Mouse (Mus musculus): Measurements from ENCODE around the gene Cd63. TPM values are rescaled to one million over a fixed set of nuclear protein-coding genes. Genes with fewer than 3 reads are reported as not detected.

Cd63 gene
- total and polyA plus RNA-seq, 3 experiments: 0.04 to 1.7 (median 0.22) TPM

- no peak for TF ChIP-seq GATA2 (IDR thresholded peaks at IDR 0.05; ENCODE audit: borderline replicate concordance, low read depth, low read length)
- TF ChIP-seq POLR2AphosphoS5 (IDR thresholded peaks at IDR 0.05; ENCODE audit: insufficient replicate concordance, low read depth, low read length): no peak
- no peak for TF ChIP-seq TAL1 (conservative IDR thresholded peaks at IDR 0.05; ENCODE audit: low read depth, low read length)
- TF ChIP-seq CTCF (IDR thresholded peaks at IDR 0.05; ENCODE audit: low read depth, low read length): no peak
- TF ChIP-seq GATA1 (IDR thresholded peaks at IDR 0.05; ENCODE audit: borderline replicate concordance, low read length): no peak
- no peak overlapping the region for H3K4me3 ChIP-seq (ENCODE audit: low read depth, low read length)
- H3K27me3 ChIP-seq (ENCODE audit: insufficient read depth, low read length): peaks cover 38% of the 10 kb centered on the region
- DNase-seq (ENCODE audit: low spot score) (no peak), ATAC-seq (ENCODE audit: extremely low read depth, insufficient number of reproducible peaks, low FRiP score, poor library complexity, severe bottlenecking) (no peak; the same call in 1 of the 2 replicates)
- H3K9me3 ChIP-seq (replicated peaks): no peaks in the 10 kb centered on the region
- peaks cover 10% of the 10 kb centered on the region for H3K4me1 ChIP-seq (ENCODE audit: insufficient read depth, low read depth, low read length)
- no peaks in the 10 kb centered on the region for H3K36me3 ChIP-seq (replicated peaks)
Observed at GRCm38 (mm10) chr10:128928356-128928755, 27.6 kb downstream of the Cd63 start.

- ATAC-seq (ENCODE audit: extremely low read depth, insufficient number of reproducible peaks, low FRiP score, poor library complexity, severe bottlenecking) (no peak), DNase-seq (ENCODE audit: low spot score) (no peak)
- peaks cover 51% of the 10 kb centered on the region for H3K27me3 ChIP-seq (ENCODE audit: insufficient read depth, low read length)
- no peaks in the 10 kb centered on the region for H3K36me3 ChIP-seq (replicated peaks)
- no peaks in the 10 kb centered on the region for H3K9me3 ChIP-seq (replicated peaks)
- H3K4me3 ChIP-seq (ENCODE audit: low read depth, low read length): no peak overlapping the region
- H3K4me1 ChIP-seq (ENCODE audit: insufficient read depth, low read depth, low read length): no peaks in the 10 kb centered on the region
- TF ChIP-seq GATA2 (IDR thresholded peaks at IDR 0.05; ENCODE audit: borderline replicate concordance, low read depth, low read length) (no peak), GATA1 (IDR thresholded peaks at IDR 0.05; ENCODE audit: borderline replicate concordance, low read length) (no peak), TAL1 (conservative IDR thresholded peaks at IDR 0.05; ENCODE audit: low read depth, low read length) (no peak), POLR2AphosphoS5 (IDR thresholded peaks at IDR 0.05; ENCODE audit: insufficient replicate concordance, low read depth, low read length) (no peak), CTCF (IDR thresholded peaks at IDR 0.05; ENCODE audit: low read depth, low read length) (no peak)
Observed at GRCm38 (mm10) chr10:128929638-128930378, 29.0 kb downstream of the Cd63 start.

GRCm38 (mm10) chr10:128931441-128931840 is 30.7 kb downstream of the Cd63 start:
- peaks cover 66% of the 10 kb centered on the region for H3K27me3 ChIP-seq (ENCODE audit: insufficient read depth, low read length)
- no peaks in the 10 kb centered on the region for H3K9me3 ChIP-seq (replicated peaks)
- no peak overlapping the region for H3K4me3 ChIP-seq (ENCODE audit: low read depth, low read length)
- ATAC-seq (ENCODE audit: extremely low read depth, insufficient number of reproducible peaks, low FRiP score, poor library complexity, severe bottlenecking) (no peak), DNase-seq (ENCODE audit: low spot score) (no peak)
- TF ChIP-seq CTCF (IDR thresholded peaks at IDR 0.05; ENCODE audit: low read depth, low read length) (no peak), POLR2AphosphoS5 (IDR thresholded peaks at IDR 0.05; ENCODE audit: insufficient replicate concordance, low read depth, low read length) (no peak), TAL1 (conservative IDR thresholded peaks at IDR 0.05; ENCODE audit: low read depth, low read length) (no peak), GATA2 (IDR thresholded peaks at IDR 0.05; ENCODE audit: borderline replicate concordance, low read depth, low read length) (no peak), GATA1 (IDR thresholded peaks at IDR 0.05; ENCODE audit: borderline replicate concordance, low read length) (no peak)
- no peaks in the 10 kb centered on the region for H3K4me1 ChIP-seq (ENCODE audit: insufficient read depth, low read depth, low read length)
- H3K36me3 ChIP-seq (replicated peaks): no peaks in the 10 kb centered on the region

- ATAC-seq (ENCODE audit: extremely low read depth, insufficient number of reproducible peaks, low FRiP score, poor library complexity, severe bottlenecking): no peak
- TF ChIP-seq TAL1 (conservative IDR thresholded peaks at IDR 0.05; ENCODE audit: low read depth, low read length): no peak
- TF ChIP-seq GATA2 (IDR thresholded peaks at IDR 0.05; ENCODE audit: borderline replicate concordance, low read depth, low read length): no peak
- no peak for TF ChIP-seq CTCF (IDR thresholded peaks at IDR 0.05; ENCODE audit: low read depth, low read length)
- TF ChIP-seq GATA1 (IDR thresholded peaks at IDR 0.05; ENCODE audit: borderline replicate concordance, low read length): no peak
- TF ChIP-seq POLR2AphosphoS5 (IDR thresholded peaks at IDR 0.05; ENCODE audit: insufficient replicate concordance, low read depth, low read length): no peak
- Histone ChIP-seq H3K4me3 (ENCODE audit: low read depth, low read length) (peak within 1 kb of the TSS; percentile 19; the same call in 1 of the 2 replicates), H3K9me3 (replicated peaks) (no peaks in the 10 kb centered on the region), H3K36me3 (replicated peaks) (no peaks in the 10 kb centered on the region), H3K4me1 (ENCODE audit: insufficient read depth, low read depth, low read length) (no peaks in the 10 kb centered on the region), H3K27me3 (ENCODE audit: insufficient read depth, low read length) (peaks cover 61% of the 10 kb centered on the region)
- no peak for DNase-seq (ENCODE audit: low spot score)
Observed at GRCm38 (mm10) chr10:128933574-128933973, 32.8 kb downstream of the Cd63 start, which contains the start of gene Itga7. TSS of gene Itga7 (plus strand) at chr10:128933818.

GRCm38 (mm10) chr10:128933976-128934721 is 33.4 kb downstream of the Cd63 start:
- peak overlapping the region; percentile 19; the same call in 1 of the 2 replicates for H3K4me3 ChIP-seq (ENCODE audit: low read depth, low read length)
- no peaks in the 10 kb centered on the region for H3K4me1 ChIP-seq (ENCODE audit: insufficient read depth, low read depth, low read length)
- peaks cover 57% of the 10 kb centered on the region for H3K27me3 ChIP-seq (ENCODE audit: insufficient read depth, low read length)
- H3K9me3 ChIP-seq (replicated peaks): no peaks in the 10 kb centered on the region
- DNase-seq (ENCODE audit: low spot score) (no peak), ATAC-seq (ENCODE audit: extremely low read depth, insufficient number of reproducible peaks, low FRiP score, poor library complexity, severe bottlenecking) (no peak)
- H3K36me3 ChIP-seq (replicated peaks): no peaks in the 10 kb centered on the region
- TF ChIP-seq CTCF (IDR thresholded peaks at IDR 0.05; ENCODE audit: low read depth, low read length) (no peak), POLR2AphosphoS5 (IDR thresholded peaks at IDR 0.05; ENCODE audit: insufficient replicate concordance, low read depth, low read length) (no peak), GATA2 (IDR thresholded peaks at IDR 0.05; ENCODE audit: borderline replicate concordance, low read depth, low read length) (no peak), TAL1 (conservative IDR thresholded peaks at IDR 0.05; ENCODE audit: low read depth, low read length) (no peak), GATA1 (IDR thresholded peaks at IDR 0.05; ENCODE audit: borderline replicate concordance, low read length) (no peak)
